Mouse (Mus musculus): ENCODE results near the gene Phrf1. TPM values are rescaled to one million over a fixed set of nuclear protein-coding genes. Genes with fewer than 3 reads are reported as not detected.

The Phrf1 gene
- polyA plus RNA-seq, 1 experiment from 2014 or later: 77.5 TPM

- H3K4me2 ChIP-seq (ENCODE audit: low read length): no peak overlapping the region
- no peak overlapping the region for H3K9ac ChIP-seq (replicated peaks; ENCODE audit: low read length)
- no peak overlapping the region for H3K27ac ChIP-seq (replicated peaks; ENCODE audit: low read depth, low read length)
- H3K4me3 ChIP-seq (replicated peaks; ENCODE audit: low read depth, low read length): no peak overlapping the region
- 96% methylated on average over 10 of the region's 10 CpGs for WGBS
- no peaks in the 10 kb centered on the region for H3K27me3 ChIP-seq (ENCODE audit: control insufficient read depth, insufficient read depth, low read length)
- DNase-seq (no peak), ATAC-seq (ENCODE audit: low FRiP score, low TSS enrichment) (no peak)
- no peaks in the 10 kb centered on the region for H3K4me1 ChIP-seq (ENCODE audit: control insufficient read depth, insufficient read depth, low read length)
- peaks cover 92% of the 10 kb centered on the region for H3K36me3 ChIP-seq (ENCODE audit: control insufficient read depth, insufficient read depth, low read length)
- no peaks in the 10 kb centered on the region for H3K9me3 ChIP-seq (ENCODE audit: control insufficient read depth, low read length)
Measured at GRCm38 (mm10) chr7:141256159-141256558, 27.6 kb downstream of the Phrf1 start.

- no peak overlapping the region for H3K4me3 ChIP-seq (replicated peaks; ENCODE audit: low read depth, low read length)
- no peaks in the 10 kb centered on the region for H3K27me3 ChIP-seq (ENCODE audit: control insufficient read depth, insufficient read depth, low read length)
- WGBS: 93% methylated on average over 3 of the region's 3 CpGs
- no peak overlapping the region for H3K27ac ChIP-seq (replicated peaks; ENCODE audit: low read depth, low read length)
- H3K4me2 ChIP-seq (ENCODE audit: low read length): no peak overlapping the region
- H3K9me3 ChIP-seq (ENCODE audit: control insufficient read depth, low read length): no peaks in the 10 kb centered on the region
- H3K9ac ChIP-seq (replicated peaks; ENCODE audit: low read length): no peak overlapping the region
- H3K36me3 ChIP-seq (ENCODE audit: control insufficient read depth, insufficient read depth, low read length): peaks cover 79% of the 10 kb centered on the region
- no peak for DNase-seq
- H3K4me1 ChIP-seq (ENCODE audit: control insufficient read depth, insufficient read depth, low read length): 0 out of 2 replicates have a peak, but pooled peaks cover 3% of the 10 kb centered on the region
- ATAC-seq (ENCODE audit: low FRiP score, low TSS enrichment): no peak
Measured at GRCm38 (mm10) chr7:141261480-141261879, 32.9 kb downstream of the Phrf1 start.

GRCm38 (mm10) chr7:141263640-141264039 lies 35.1 kb downstream of the Phrf1 start:
- DNase-seq (no peak), ATAC-seq (ENCODE audit: low FRiP score, low TSS enrichment) (no peak)
- H3K4me2 ChIP-seq (ENCODE audit: low read length): no peak overlapping the region
- H3K4me3 ChIP-seq (replicated peaks; ENCODE audit: low read depth, low read length): no peak overlapping the region
- no peaks in the 10 kb centered on the region for H3K27me3 ChIP-seq (ENCODE audit: control insufficient read depth, insufficient read depth, low read length)
- peaks cover 57% of the 10 kb centered on the region for H3K36me3 ChIP-seq (ENCODE audit: control insufficient read depth, insufficient read depth, low read length)
- 88% methylated on average over 13 of the region's 13 CpGs for WGBS
- H3K4me1 ChIP-seq (ENCODE audit: control insufficient read depth, insufficient read depth, low read length): 0 out of 2 replicates have a peak, but pooled peaks cover 3% of the 10 kb centered on the region
- H3K9ac ChIP-seq (replicated peaks; ENCODE audit: low read length): no peak overlapping the region
- H3K27ac ChIP-seq (replicated peaks; ENCODE audit: low read depth, low read length): no peak overlapping the region
- no peaks in the 10 kb centered on the region for H3K9me3 ChIP-seq (ENCODE audit: control insufficient read depth, low read length)

GRCm38 (mm10) chr7:141264041-141264700 lies 35.6 kb downstream of the Phrf1 start:
- Histone ChIP-seq H3K36me3 (ENCODE audit: control insufficient read depth, insufficient read depth, low read length) (peaks cover 52% of the 10 kb centered on the region), H3K9me3 (ENCODE audit: control insufficient read depth, low read length) (no peaks in the 10 kb centered on the region), H3K4me1 (ENCODE audit: control insufficient read depth, insufficient read depth, low read length) (0 out of 2 replicates have a peak, but pooled peaks cover 3% of the 10 kb centered on the region), H3K4me3 (replicated peaks; ENCODE audit: low read depth, low read length) (no peak overlapping the region), H3K27me3 (ENCODE audit: control insufficient read depth, insufficient read depth, low read length) (no peaks in the 10 kb centered on the region), H3K27ac (replicated peaks; ENCODE audit: low read depth, low read length) (no peak overlapping the region), H3K9ac (replicated peaks; ENCODE audit: low read length) (no peak overlapping the region), H3K4me2 (ENCODE audit: low read length) (no peak overlapping the region)
- DNase-seq (no peak), ATAC-seq (ENCODE audit: low FRiP score, low TSS enrichment) (no peak)
- 73% methylated on average over 11 of the region's 11 CpGs for WGBS

GRCm38 (mm10) chr7:141264761-141265410 lies 36.3 kb downstream of the Phrf1 start:
- DNase-seq (peak; percentile 49), ATAC-seq (ENCODE audit: low FRiP score, low TSS enrichment) (no peak)
- no peak overlapping the region for H3K4me3 ChIP-seq (replicated peaks; ENCODE audit: low read depth, low read length)
- WGBS: 37% methylated on average over 12 of the region's 12 CpGs
- 0 out of 2 replicates have a peak, but pooled peaks cover 3% of the 10 kb centered on the region for H3K4me1 ChIP-seq (ENCODE audit: control insufficient read depth, insufficient read depth, low read length)
- H3K36me3 ChIP-seq (ENCODE audit: control insufficient read depth, insufficient read depth, low read length): peaks cover 45% of the 10 kb centered on the region
- H3K27me3 ChIP-seq (ENCODE audit: control insufficient read depth, insufficient read depth, low read length): no peaks in the 10 kb centered on the region
- no peak overlapping the region for H3K9ac ChIP-seq (replicated peaks; ENCODE audit: low read length)
- H3K4me2 ChIP-seq (ENCODE audit: low read length): no peak overlapping the region
- H3K27ac ChIP-seq (replicated peaks; ENCODE audit: low read depth, low read length): no peak overlapping the region
- no peaks in the 10 kb centered on the region for H3K9me3 ChIP-seq (ENCODE audit: control insufficient read depth, low read length)

- Histone ChIP-seq H3K4me3 (replicated peaks; ENCODE audit: low read depth, low read length) (no peak overlapping the region), H3K27ac (replicated peaks; ENCODE audit: low read depth, low read length) (no peak overlapping the region), H3K4me2 (ENCODE audit: low read length) (peak overlapping the region; percentile 49; the same call in 1 of the 2 replicates), H3K27me3 (ENCODE audit: control insufficient read depth, insufficient read depth, low read length) (no peaks in the 10 kb centered on the region), H3K36me3 (ENCODE audit: control insufficient read depth, insufficient read depth, low read length) (peaks cover 40% of the 10 kb centered on the region), H3K4me1 (ENCODE audit: control insufficient read depth, insufficient read depth, low read length) (0 out of 2 replicates have a peak, but pooled peaks cover 3% of the 10 kb centered on the region), H3K9me3 (ENCODE audit: control insufficient read depth, low read length) (no peaks in the 10 kb centered on the region), H3K9ac (replicated peaks; ENCODE audit: low read length) (no peak overlapping the region)
- WGBS: 35% methylated on average over 11 of the region's 11 CpGs
- ATAC-seq (ENCODE audit: low FRiP score, low TSS enrichment) (no peak), DNase-seq (peak; percentile 10)
Measured at GRCm38 (mm10) chr7:141265411-141265738, 36.8 kb downstream of the Phrf1 start.

- ATAC-seq (ENCODE audit: low FRiP score, low TSS enrichment) (peak; percentile 40; the same call in 1 of the 2 replicates), DNase-seq (peak; percentile 34)
- H3K4me3 ChIP-seq (replicated peaks; ENCODE audit: low read depth, low read length): peak within 1 kb of the TSS; percentile 20; the same call in 1 of the 2 replicates
- H3K36me3 ChIP-seq (ENCODE audit: control insufficient read depth, insufficient read depth, low read length): peaks cover 34% of the 10 kb centered on the region
- 0 out of 2 replicates have a peak within 1 kb of the TSS, but pooled peaks have one; percentile 12 for H3K9ac ChIP-seq (replicated peaks; ENCODE audit: low read length)
- no peaks in the 10 kb centered on the region for H3K27me3 ChIP-seq (ENCODE audit: control insufficient read depth, insufficient read depth, low read length)
- H3K9me3 ChIP-seq (ENCODE audit: control insufficient read depth, low read length): no peaks in the 10 kb centered on the region
- WGBS: 16% methylated on average over 25 of the region's 25 CpGs
- no peak within 1 kb of the TSS for H3K27ac ChIP-seq (replicated peaks; ENCODE audit: low read depth, low read length)
- H3K4me2 ChIP-seq (ENCODE audit: low read length): peak within 1 kb of the TSS; percentile 49
- H3K4me1 ChIP-seq (ENCODE audit: control insufficient read depth, insufficient read depth, low read length): 0 out of 2 replicates have a peak, but pooled peaks cover 3% of the 10 kb centered on the region
Measured at GRCm38 (mm10) chr7:141265739-141266561, 37.4 kb downstream of the Phrf1 start, which contains the start of gene Irf7. Irf7 (minus strand) TSS chr7:141266481.

- ATAC-seq (ENCODE audit: low FRiP score, low TSS enrichment): no peak
- no peak for DNase-seq
Measured at GRCm38 (mm10) chr7:141268466-141269272, 40.1 kb downstream of the Phrf1 start.

More at GRCm38 (mm10) chr7:141268466-141269272, 40.1 kb downstream of the Phrf1 start:
- WGBS: 79% methylated on average over 24 of the region's 24 CpGs
- no peak overlapping the region for H3K4me2 ChIP-seq (ENCODE audit: low read length)
- H3K9ac ChIP-seq (replicated peaks; ENCODE audit: low read length): no peak overlapping the region
- H3K4me3 ChIP-seq (replicated peaks; ENCODE audit: low read depth, low read length): no peak overlapping the region
- no peaks in the 10 kb centered on the region for H3K27me3 ChIP-seq (ENCODE audit: control insufficient read depth, insufficient read depth, low read length)
- 0 out of 2 replicates have a peak, but pooled peaks cover 3% of the 10 kb centered on the region for H3K4me1 ChIP-seq (ENCODE audit: control insufficient read depth, insufficient read depth, low read length)
- H3K36me3 ChIP-seq (ENCODE audit: control insufficient read depth, insufficient read depth, low read length): peaks cover 7% of the 10 kb centered on the region
- H3K27ac ChIP-seq (replicated peaks; ENCODE audit: low read depth, low read length): no peak overlapping the region
- H3K9me3 ChIP-seq (ENCODE audit: control insufficient read depth, low read length): no peaks in the 10 kb centered on the region
